Mouse (Mus musculus): ENCODE results near the gene Cblb. TPM values are rescaled to one million over a fixed set of nuclear protein-coding genes. Genes with fewer than 3 reads are reported as not detected.
A peak's percentile ranks its signal among the peaks of the same experiment; 100 is the strongest.

Gene Cblb
- polyA plus RNA-seq, 1 experiment from 2014 or later: 19.8 TPM

DNA sequence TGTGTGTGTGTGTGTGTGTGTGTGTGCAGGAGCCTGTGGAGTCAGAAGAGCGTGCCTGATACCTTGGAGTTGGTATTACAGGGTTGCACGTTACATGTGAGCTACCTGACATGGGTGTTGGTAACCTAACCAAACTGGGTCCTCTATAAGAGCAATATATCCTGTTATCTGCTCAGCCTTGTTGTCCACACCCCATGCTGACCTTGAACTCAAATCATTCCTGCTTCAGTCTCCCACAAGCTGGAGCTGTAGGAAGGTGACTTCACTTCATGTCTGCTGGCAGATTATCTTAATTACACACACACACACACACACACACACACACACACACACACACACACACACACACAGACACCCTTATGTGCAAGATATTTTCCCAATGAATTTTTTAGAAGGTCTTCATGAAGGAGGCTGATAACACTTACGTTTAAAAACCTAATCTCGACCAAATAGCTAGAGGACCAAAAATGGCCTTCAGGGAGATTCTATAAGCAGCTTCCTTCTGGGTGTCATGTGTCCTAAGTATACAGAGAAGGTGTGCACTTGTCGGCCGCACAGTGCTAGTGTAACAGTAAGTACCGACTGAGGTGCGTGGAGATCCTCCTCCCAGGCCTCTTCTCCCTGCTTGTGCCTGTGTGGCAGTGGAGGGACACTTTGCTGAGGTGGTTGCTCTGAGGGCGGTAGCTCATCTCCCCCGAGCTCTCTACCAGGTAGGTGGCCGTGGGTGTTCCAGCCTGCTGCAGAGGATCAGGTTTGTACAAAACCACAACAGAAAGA is 49.8 kb downstream of the Cblb start:
- Histone ChIP-seq H3K9ac (no peak overlapping the region), H3K27me3 (ENCODE audit: insufficient read depth, low read length) (no peaks in the 10 kb centered on the region), H3K4me3 (ENCODE audit: low read depth, low read length) (no peak overlapping the region), H3K27ac (ENCODE audit: low read depth) (no peak overlapping the region), H3K36me3 (ENCODE audit: insufficient read depth) (no peaks in the 10 kb centered on the region), H3K4me1 (ENCODE audit: insufficient read depth) (peaks cover 9% of the 10 kb centered on the region), H3K4me2 (no peak overlapping the region), H3K9me3 (ENCODE audit: low read depth, low read length) (no peaks in the 10 kb centered on the region)
- TF ChIP-seq CTCF (IDR thresholded peaks at IDR 0.05; ENCODE audit: low read depth): no peak
- 69% methylated on average over 11 of the region's 11 CpGs for WGBS
- ATAC-seq (ENCODE audit: insufficient read depth): no peak
- DNase-seq: no peak

DNA sequence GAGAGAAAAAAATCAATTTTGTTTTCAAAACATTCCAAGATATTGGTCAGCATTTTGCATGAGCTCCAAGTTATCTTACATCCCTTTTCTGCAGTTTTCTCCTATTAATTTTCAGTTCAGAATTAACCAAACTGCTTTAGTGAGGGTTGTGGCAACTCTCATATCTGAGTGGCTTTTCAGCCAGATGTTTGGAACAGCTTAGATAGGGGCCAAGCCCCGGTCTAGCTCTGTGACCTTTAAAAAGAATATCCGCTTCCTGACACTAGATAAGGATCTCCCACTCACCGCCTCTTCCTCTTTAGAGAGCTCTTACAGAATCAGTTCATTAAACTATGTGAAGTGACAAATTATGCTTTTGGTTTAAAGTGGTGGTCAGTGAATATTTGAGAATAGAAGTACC is 50.7 kb downstream of the Cblb start:
- Histone ChIP-seq H3K4me3 (ENCODE audit: low read depth, low read length) (no peak overlapping the region), H3K27me3 (ENCODE audit: insufficient read depth, low read length) (no peaks in the 10 kb centered on the region), H3K9ac (no peak overlapping the region), H3K4me1 (ENCODE audit: insufficient read depth) (peaks cover 9% of the 10 kb centered on the region), H3K9me3 (ENCODE audit: low read depth, low read length) (no peaks in the 10 kb centered on the region), H3K36me3 (ENCODE audit: insufficient read depth) (no peaks in the 10 kb centered on the region), H3K27ac (ENCODE audit: low read depth) (no peak overlapping the region), H3K4me2 (no peak overlapping the region)
- no peak for DNase-seq
- WGBS: 17% methylated on average over 3 of the region's 3 CpGs
- no peak for ATAC-seq (ENCODE audit: insufficient read depth)
- no peak for TF ChIP-seq CTCF (IDR thresholded peaks at IDR 0.05; ENCODE audit: low read depth)

DNA sequence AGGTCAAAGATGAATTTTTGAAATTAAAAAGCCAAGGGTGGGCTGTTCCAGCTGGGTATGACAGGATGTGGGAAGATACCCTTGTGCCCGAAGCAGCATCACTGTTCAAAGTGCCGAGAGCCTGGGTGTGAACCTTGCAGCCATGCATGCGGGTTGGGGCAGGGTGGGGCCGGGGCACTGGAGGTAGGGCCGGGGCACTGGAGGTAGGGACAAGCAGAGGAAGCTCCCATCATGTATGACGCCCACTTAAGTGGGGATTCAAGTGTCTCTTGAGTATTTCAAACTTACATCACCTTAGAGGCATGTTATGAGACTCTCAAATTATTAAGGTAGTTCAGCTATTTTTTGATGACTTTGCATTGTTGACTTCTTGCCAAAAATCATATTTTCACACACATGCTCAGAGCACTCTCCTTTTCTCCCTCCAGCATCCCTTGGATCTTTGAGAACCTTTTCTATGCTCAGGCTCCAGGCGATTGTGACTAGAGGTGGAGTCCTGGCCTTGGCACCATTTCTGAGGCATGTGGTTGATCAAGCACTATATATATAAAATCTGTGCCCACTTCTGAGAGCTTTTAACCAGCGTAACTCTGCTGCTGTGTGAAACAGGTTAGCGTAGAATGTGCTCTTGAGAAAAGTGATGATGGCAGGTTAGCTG is 55.9 kb downstream of the Cblb start:
- no peaks in the 10 kb centered on the region for H3K4me1 ChIP-seq (ENCODE audit: insufficient read depth)
- no peak for TF ChIP-seq CTCF (IDR thresholded peaks at IDR 0.05; ENCODE audit: low read depth)
- H3K9me3 ChIP-seq (ENCODE audit: low read depth, low read length): no peaks in the 10 kb centered on the region
- no peak overlapping the region for H3K4me2 ChIP-seq
- H3K27ac ChIP-seq (ENCODE audit: low read depth): no peak overlapping the region
- peak; percentile 44 for DNase-seq
- no peak overlapping the region for H3K9ac ChIP-seq
- 69% methylated on average over 9 of the region's 9 CpGs for WGBS
- no peaks in the 10 kb centered on the region for H3K27me3 ChIP-seq (ENCODE audit: insufficient read depth, low read length)
- peak; percentile 56; the same call in 1 of the 2 replicates for ATAC-seq (ENCODE audit: insufficient read depth)
- peaks cover 4% of the 10 kb centered on the region; the same call in 1 of the 2 replicates for H3K36me3 ChIP-seq (ENCODE audit: insufficient read depth)
- no peak overlapping the region for H3K4me3 ChIP-seq (ENCODE audit: low read depth, low read length)

- no peak overlapping the region for H3K27ac ChIP-seq (ENCODE audit: low read depth)
- no peaks in the 10 kb centered on the region for H3K4me1 ChIP-seq (ENCODE audit: insufficient read depth)
- no peak for ATAC-seq (ENCODE audit: insufficient read depth)
- no peaks in the 10 kb centered on the region for H3K27me3 ChIP-seq (ENCODE audit: insufficient read depth, low read length)
- no peak overlapping the region for H3K4me3 ChIP-seq (ENCODE audit: low read depth, low read length)
- no peaks in the 10 kb centered on the region for H3K9me3 ChIP-seq (ENCODE audit: low read depth, low read length)
- no peak for DNase-seq
- H3K36me3 ChIP-seq (ENCODE audit: insufficient read depth): peaks cover 4% of the 10 kb centered on the region; the same call in 1 of the 2 replicates
- no peak overlapping the region for H3K4me2 ChIP-seq
- TF ChIP-seq CTCF (IDR thresholded peaks at IDR 0.05; ENCODE audit: low read depth): no peak
- 75% methylated on average over 4 of the region's 4 CpGs for WGBS
- H3K9ac ChIP-seq: no peak overlapping the region
Measured at GRCm38 (mm10) chr16:52089354-52089753, 58.3 kb downstream of the Cblb start.

GRCm38 (mm10) chr16:52090899-52091298 is 59.9 kb downstream of the Cblb start:
- H3K27me3 ChIP-seq (ENCODE audit: insufficient read depth, low read length): no peaks in the 10 kb centered on the region
- no peak for TF ChIP-seq CTCF (IDR thresholded peaks at IDR 0.05; ENCODE audit: low read depth)
- H3K9ac ChIP-seq: no peak overlapping the region
- H3K4me2 ChIP-seq: no peak overlapping the region
- DNase-seq (no peak), ATAC-seq (ENCODE audit: insufficient read depth) (no peak)
- 45% methylated on average over 6 of the region's 6 CpGs for WGBS
- no peaks in the 10 kb centered on the region for H3K4me1 ChIP-seq (ENCODE audit: insufficient read depth)
- peaks cover 4% of the 10 kb centered on the region; the same call in 1 of the 2 replicates for H3K36me3 ChIP-seq (ENCODE audit: insufficient read depth)
- H3K4me3 ChIP-seq (ENCODE audit: low read depth, low read length): no peak overlapping the region
- H3K9me3 ChIP-seq (ENCODE audit: low read depth, low read length): no peaks in the 10 kb centered on the region
- H3K27ac ChIP-seq (ENCODE audit: low read depth): no peak overlapping the region

DNA sequence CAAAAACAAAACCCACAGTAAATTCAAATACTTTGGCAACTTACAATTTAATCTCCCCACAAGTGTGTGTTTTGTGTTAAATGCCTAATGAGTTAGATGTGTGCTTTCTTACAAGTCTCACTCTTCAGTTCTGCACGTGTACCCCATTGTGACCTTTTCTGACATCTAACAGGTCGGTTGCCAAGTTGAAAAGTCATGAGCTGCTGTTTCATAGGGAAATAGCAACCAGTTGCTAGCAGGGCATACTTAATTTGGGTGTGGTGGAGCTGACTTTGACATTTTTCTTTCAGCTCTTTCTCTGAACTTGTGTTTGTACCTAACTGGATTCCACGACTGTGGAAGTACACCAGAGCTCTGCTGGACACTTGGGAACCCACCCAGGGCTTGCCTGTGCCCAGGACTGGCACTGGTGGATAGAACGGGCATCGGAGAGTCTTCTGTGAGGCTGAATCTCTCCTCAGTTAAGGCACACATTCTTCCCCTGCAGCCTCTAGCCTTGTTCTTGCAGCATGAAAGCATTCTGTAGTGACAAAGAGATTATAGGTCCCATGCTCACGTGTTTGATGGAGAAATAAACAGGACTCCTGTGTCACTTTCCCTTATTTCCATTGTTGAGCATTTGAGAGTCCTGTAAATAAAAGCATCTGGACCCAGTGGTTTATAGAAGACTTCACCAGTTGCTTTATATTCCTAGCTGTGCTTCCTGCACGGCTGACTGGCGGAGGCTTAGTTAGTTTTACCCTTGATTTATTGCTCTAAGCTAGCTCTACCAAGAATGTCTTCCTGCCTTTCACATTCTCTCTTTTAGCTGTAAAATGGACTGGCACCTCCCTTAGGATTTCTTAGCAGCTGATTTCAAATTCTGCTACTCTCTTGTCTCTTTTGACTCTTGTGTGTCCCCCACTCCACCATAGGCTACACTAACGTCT is 62.6 kb downstream of the Cblb start:
- no peaks in the 10 kb centered on the region for H3K4me1 ChIP-seq (ENCODE audit: insufficient read depth)
- peaks cover 4% of the 10 kb centered on the region; the same call in 1 of the 2 replicates for H3K36me3 ChIP-seq (ENCODE audit: insufficient read depth)
- no peak for ATAC-seq (ENCODE audit: insufficient read depth)
- H3K4me3 ChIP-seq (ENCODE audit: low read depth, low read length): no peak overlapping the region
- no peaks in the 10 kb centered on the region for H3K9me3 ChIP-seq (ENCODE audit: low read depth, low read length)
- no peak for TF ChIP-seq CTCF (IDR thresholded peaks at IDR 0.05; ENCODE audit: low read depth)
- WGBS: 65% methylated on average over 9 of the region's 9 CpGs
- no peaks in the 10 kb centered on the region for H3K27me3 ChIP-seq (ENCODE audit: insufficient read depth, low read length)
- no peak overlapping the region for H3K4me2 ChIP-seq
- no peak overlapping the region for H3K27ac ChIP-seq (ENCODE audit: low read depth)
- no peak for DNase-seq
- no peak overlapping the region for H3K9ac ChIP-seq

Data from lung, embryonic 14.5 days (tissue).